Mouse (Mus musculus) fibroblast of lung, adult 2 months (primary cell): ENCODE results near the gene Gm48552.

Experiments used
- DNase-seq: peaks from one replicate; pipeline ENCODE4 v3.0.0-alpha.2; 2011; ENCODE audit warnings: low read depth

Gm48552 gene

DNA sequence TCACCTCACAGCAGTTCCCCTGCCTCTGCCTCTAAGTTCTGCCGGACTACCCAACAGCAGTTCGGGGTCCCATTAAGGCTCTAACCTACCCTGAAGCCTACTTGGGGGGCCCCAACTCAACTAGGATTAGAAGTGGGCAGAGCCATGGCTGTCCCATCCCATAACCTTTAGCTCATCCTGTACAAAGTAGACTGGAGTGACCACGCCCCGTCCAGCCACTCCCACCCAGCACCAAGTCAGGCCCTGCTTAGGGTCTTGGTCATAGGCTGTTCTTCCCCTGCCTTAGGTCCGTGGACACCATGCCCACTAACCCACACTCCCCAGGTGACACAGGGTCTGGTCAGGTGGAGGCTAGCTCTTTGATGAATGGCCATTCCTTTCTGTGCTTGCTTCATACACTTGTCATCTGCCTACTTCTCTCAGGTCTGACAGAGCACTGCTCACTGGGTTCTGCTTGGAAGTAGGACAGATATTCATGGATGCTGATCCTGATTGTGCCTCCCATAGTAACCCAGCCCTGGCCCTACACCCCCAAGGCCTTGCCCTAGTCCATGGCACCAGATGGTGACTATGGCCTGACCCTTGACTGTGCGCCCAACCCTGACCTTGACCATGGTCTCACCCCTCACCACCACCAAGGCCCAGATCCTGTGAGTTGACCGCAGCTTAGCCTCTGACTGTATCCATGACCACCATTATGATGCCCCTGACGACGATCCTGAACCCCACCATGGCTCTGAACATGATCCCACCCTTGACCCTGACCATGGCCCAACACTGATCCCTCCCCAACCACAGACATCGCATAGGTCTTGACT lies 30.5 kb downstream of the Gm48552 start:
- no peak for DNase-seq

- no peak for DNase-seq
Measured at GRCm38 (mm10) chr10:81420191-81420767, 31.5 kb downstream of the Gm48552 start.

- DNase-seq = no peak
Measured at GRCm38 (mm10) chr10:81421041-81421796, 32.4 kb downstream of the Gm48552 start.

- DNase-seq = no peak
Measured at GRCm38 (mm10) chr10:81421797-81422100, 32.9 kb downstream of the Gm48552 start.

GRCm38 (mm10) chr10:81422191-81422590 lies 33.4 kb downstream of the Gm48552 start:
- no peak for DNase-seq

GRCm38 (mm10) chr10:81422661-81423217 lies 33.9 kb downstream of the Gm48552 start:
- DNase-seq = no peak

- no peak for DNase-seq
Measured at GRCm38 (mm10) chr10:81423476-81424245, 34.9 kb downstream of the Gm48552 start.

DNA sequence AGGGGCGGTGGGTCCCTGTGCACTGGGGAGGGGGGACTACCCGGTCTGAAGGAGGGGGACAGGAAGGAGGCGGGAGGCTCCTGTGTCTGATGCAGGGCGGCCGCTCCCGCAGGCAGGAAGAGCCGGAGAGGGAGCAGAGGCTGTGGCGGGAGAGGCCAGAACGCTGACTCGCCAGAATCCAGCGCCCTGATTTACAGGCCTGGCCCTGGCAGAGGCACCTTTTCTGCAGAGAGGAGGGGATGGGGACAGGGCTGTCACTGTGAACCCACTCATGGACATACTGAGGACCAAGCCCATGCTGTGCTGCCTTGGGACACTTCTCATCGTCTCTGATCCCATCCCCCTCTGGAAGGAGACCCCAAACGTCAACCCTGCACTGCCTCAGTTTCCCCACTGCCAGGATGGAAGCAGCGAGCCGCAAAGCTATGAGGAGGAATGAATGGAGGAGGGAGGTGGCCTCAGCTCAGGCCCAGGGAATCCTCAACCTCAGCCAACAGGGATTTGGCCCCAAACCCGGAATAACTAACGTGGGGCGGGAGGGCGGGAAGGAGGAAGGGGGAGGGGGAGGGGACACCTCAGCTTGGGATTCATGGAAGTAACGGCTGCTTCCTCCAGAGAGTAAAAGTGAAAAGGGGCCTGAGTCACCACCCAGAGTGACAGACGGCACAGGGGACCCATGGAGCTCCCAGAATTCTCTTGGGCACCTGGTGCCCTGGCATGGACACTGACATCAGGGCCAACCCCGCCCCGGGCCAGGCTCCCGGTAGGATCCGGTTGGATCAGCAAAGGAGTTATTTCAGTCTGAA lies 35.6 kb downstream of the Gm48552 start:
- no peak for DNase-seq

GRCm38 (mm10) chr10:81425236-81425850 lies 36.5 kb downstream of the Gm48552 start:
- peak; percentile 73 for DNase-seq

DNA sequence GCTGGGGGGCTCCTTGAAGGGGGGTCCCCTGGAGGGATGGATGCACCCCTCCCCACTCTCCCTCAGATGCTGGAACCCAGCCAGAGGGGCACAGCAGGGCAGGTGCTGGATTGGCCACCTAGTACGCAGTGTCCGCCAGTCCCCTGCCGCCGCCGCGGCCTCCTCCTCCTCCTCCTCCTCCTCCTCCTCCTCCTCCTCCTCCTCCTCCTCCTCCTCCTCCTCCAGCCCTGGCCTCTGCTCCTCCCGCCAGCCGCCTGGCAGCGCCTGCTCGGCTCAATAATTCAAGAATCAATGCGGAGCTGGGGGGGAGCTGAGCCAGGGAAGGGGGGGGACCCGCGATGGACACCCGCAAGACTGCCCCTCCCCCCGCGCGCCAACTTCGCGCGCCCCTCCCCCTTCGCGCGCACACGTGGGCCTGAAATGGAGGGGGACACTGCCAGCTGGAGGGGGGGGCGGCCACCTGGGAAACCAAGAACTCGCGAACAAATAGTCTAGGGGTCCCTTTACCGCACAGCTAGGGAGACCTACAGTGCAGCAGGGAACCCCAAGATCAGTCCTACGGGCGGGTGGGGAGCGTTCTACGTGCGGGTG lies 37.4 kb downstream of the Gm48552 start:
- no peak for DNase-seq

GRCm38 (mm10) chr10:81426897-81427296 lies 38.1 kb downstream of the Gm48552 start:
- DNase-seq = no peak

GRCm38 (mm10) chr10:81427327-81427726 lies 38.5 kb downstream of the Gm48552 start:
- no peak for DNase-seq

GRCm38 (mm10) chr10:81427804-81428506 lies 39.1 kb downstream of the Gm48552 start:
- DNase-seq = no peak

- no peak for DNase-seq
Measured at GRCm38 (mm10) chr10:81428507-81428870, 39.7 kb downstream of the Gm48552 start.

DNA sequence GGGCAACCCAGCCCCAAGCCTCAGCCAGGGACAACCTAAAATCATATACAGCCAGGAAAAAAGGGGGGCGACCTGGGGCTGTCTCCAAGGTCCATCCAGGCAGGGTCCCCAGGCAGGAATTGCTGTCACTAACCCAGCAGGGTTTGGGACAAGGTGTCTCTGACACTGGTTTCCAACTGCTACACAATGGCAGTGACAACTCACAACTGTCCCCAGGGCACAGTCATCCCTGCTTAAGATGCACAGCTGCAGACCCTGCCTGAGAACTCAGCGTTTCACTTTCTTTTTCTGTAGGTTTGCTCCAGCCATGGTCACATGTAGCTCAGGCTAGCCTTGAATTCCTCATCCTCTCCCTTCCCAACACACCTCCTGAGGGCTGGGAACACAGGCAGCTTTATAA lies 40.3 kb downstream of the Gm48552 start:
- no peak for DNase-seq

GRCm38 (mm10) chr10:81429605-81430061 lies 40.8 kb downstream of the Gm48552 start:
- no peak for DNase-seq

DNA sequence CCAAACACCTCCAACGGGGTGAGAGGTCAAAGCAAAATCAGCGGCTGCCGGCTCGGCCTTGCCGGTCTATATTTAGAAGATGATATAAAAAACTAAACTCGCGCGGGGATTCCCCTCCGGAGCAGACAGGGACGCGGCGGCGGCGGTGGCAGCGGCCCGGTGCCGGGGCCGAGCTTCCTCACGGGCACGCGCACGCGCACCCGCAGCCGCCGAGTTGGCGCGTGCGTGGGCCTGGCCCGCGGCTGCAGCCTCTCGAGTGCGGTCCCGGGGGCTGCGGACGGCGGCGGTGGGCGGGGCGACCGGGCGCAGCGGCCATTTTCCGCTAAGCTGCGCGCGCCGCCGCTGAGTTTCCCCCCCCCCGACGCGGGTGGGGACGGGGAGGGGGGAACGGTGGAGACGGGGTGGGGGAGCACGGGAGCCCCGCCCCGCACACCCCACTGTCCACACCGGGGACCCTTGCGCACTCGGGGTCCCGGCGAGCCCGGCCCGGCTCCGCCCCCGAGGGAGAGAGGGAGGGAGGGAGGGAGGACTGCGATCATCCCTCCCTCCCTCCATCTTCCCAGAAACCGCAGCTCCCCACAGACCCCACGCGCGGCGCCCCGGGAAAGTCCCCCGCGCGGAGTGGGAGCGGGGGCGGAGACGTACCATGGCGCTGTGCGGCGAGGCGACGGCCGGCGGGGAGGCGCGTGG lies 41.5 kb downstream of the Gm48552 start:
- no peak for DNase-seq

GRCm38 (mm10) chr10:81430831-81431525 lies 42.2 kb downstream of the Gm48552 start:
- no peak for DNase-seq
